Mouse (Mus musculus) T-cell, adult 2 months (primary cell): ENCODE data around the gene Spats1.
"Not testable (repeated sequence)": the region's sequence is repeated elsewhere in the genome, so short reads cannot be mapped to it uniquely, and the experiment has no call there.

ENCODE experiments used
- DNase-seq: peaks from one replicate; pipeline ENCODE4 v3.0.0; 2022; ENCODE audit warnings: low spot score

Gene Spats1

DNA sequence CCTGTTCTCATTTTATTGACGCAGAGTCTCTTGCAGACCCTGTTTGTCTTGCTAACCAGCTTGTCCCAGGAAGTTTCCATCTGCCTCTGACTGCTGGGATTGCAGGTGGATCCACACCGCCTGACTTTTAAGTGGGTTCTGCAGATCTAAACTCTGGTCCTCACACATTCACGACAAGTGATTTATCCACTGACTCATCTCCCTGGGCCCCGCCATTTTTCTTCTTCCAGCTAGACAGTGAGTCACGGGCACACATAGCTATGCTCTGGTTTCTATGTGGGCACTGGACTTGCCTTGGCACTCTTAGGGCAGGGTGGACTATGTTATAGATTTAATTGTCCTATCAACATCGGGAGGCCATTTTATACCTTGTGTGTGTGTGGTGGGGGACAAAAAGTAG, 14.5 kb upstream of the Spats1 start:
- DNase-seq, result no peak

DNA sequence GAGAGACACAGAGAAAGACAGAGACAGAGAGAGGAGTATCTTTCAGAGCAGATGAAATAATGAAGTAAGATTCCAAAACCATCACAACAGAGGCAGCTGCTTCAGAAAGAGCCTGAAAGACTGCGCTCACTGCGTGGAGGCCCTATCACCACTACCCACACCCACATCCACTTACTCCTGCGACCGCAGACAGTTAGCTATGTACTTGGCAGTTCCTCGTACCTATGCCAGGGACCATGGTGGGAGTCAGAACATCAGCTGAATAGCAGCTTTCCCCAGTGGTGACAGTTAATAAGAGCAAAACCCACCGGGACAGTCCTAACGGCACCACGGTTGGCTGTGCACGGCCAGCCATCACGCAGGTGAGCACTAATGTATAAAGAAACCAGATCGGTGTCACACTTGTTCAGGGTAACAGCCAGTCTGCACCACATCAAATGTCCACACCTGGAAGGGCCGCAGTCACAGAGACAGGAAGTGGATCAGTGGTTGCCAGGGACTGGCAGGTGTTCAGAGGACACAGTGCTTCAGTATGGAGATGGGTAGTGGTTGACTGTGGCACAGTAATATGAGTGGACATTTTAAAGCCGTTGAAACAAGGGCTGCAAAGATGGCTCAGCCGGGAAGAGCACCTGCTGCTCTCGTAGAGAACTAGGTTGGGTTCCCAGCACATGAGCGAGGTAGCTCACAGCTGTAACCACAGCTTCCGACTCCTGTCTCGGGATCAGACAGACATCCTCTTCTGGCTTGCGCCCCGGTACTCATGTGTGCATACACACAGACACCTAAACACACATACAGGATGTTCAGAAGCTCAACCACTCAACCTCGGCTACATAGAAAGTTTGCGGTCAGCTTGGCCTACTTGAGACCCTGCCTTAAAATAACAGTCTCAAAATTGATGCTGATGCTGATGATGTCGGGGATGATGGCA, 13.4 kb upstream of the Spats1 start:
- peak; percentile 73 for DNase-seq

DNA sequence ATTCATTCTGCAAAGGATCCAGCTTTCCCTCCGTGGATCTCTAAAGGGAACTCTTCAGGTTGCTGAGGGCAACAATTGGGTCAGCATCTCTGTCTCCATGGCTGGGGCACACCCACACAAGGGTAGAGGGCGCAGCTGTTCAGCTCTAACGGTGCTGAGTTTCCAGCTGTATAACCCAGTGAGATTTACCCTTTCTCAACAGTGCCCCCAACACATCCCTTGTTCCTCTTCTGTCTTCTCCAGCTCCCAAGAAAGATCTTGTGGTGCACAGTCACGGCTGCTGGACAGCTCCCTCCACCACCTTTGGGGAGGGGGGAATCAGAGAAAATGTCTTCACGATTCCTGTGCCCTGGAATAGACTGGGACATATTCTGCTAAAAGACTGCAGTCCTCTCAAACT, 12.0 kb upstream of the Spats1 start:
- no peak for DNase-seq

DNA sequence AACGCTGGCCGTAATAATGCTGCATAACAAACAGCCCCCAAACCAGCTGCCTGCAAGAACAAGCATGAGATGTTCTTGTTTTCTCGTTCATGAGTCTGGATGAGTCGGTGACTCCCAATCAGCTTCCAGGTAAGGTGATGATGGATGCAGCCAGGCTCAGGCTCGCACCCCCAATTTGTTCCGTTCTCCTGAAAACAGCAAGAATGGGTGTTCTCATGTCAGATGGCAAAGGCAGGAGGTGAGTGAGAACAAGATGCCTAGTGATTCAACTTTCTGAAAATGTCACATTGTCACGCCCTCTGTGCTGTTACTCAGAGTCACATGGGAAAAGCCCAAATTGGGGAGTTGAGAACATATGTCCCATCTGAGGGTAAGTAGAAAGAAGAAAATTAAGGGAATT, 10.4 kb upstream of the Spats1 start:
- no peak for DNase-seq

DNA sequence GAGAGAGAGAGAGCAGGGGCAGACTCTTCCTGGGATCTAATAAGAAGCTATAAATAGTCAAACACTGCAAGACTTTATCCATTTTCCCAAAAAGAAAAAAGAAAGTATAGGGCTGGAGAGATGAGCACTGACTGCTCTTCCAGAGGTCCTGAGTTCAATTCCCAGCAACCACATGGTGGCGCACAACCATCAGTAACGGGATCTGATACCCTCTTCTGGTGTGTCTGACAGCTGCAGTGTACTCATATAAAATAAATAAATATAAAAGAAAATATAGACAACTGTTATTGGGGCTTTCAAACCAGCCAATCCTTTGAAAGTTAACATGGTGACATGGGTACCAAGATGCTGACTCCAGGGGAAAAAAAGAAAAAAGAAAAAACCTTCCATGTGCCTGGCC, 5.2 kb upstream of the Spats1 start:
- DNase-seq, result no peak

DNA sequence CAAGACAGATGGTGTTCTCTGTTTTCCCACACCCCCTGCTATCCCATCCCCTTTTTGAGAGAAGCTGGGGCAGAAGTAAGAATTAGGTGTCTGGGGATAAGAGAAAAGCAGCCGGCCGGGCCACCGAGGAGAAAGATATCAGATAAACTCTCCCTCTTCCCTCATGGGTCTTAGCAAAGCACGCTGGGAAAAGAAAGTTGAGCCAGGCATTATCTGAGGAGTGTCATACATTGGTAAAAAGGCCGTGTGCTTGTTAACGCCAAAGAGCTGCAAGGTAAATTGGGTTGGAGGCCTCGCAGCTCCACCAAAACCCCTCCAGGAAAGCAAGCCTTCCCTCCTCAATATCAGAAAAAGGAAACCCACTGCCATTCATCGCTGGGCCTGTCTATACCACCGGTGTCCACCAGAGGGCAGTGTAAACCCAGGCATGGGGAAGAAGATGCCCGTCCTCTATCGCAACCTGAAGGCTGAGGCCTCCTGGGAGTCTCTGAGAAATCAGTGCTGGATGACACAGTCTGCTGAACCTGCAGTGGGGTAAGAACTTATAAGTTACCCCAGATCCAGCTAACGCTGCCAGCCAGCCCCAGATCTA, 3.1 kb upstream of the Spats1 start:
- peak; percentile 81 for DNase-seq

DNA sequence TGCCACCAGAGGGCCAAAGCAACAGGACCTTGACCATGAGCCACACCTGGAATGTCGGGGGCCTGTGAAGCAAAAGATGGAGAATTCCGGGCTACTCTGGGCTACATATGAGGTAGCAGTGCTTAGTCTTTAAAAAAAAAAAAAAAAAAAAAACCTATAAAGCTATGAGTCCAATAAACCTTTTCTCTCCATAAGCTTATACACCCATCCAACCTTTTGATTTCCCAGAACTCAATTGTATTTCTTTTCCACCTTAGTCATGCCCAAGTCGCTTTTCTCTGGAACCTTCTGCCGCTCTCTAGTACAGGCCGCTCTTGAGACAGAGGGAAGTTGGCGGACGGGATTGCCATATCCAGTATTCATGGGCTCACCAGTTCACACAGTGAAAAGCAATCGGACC, 1.1 kb downstream of the Spats1 start:
- no peak for DNase-seq

DNA sequence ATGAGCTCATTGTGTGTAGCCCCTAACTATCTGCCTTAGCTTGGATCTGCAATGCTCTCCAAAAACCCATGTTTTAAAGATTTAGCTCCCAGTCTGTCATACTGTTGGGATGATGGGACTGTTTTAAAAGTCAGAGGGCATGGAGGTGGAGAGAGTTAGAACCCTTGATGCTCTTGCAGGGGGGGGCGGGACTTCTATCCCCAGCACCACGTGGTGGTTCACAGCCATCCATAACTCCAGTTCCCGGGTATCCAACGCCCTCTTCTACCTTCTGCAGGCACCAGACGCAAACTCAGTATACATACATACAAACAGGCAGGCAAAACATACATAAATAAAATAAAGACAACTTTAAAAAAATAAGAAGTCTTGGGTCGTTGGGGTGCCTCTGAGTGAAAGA, 1.5 kb downstream of the Spats1 start:
- DNase-seq, result no peak

DNA sequence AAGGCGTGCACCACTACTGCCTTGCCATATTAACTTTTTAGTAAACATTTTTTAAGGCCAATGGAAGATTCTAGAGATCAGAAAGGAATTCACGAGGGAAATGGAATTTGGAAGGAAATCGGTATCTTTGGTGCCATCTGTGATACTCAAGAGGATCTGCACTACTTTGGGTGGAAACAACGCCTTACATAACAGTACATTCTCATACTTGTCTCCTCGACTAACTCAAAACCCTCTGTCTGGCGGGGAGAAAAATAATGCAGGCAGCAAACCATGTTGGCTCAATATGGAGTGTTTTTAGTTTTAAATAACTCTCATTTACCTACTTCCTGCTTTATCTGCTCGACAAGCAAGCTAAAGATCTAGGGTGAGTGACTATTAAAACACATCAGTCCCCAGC, 4.5 kb downstream of the Spats1 start:
- DNase-seq, result no peak

DNA sequence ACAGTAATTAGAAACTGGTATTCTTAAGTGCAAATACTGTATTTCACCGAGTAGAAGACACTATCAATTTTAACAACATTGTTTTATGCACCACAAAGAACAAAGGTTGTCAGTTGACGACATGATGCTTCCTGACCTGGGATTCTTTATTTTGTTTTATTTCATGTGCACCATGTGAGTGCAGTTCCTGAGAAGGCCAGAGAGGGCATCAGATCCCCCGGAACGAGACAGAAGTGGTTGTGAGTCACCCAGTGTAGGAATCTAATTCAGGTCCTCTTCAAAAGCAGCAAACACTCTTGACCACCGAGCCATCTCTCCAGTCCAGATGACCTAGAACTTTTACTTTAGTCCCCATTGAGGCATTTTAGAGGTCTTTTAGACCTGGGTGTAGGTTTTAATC, 6.9 kb downstream of the Spats1 start:
- no peak for DNase-seq

DNA sequence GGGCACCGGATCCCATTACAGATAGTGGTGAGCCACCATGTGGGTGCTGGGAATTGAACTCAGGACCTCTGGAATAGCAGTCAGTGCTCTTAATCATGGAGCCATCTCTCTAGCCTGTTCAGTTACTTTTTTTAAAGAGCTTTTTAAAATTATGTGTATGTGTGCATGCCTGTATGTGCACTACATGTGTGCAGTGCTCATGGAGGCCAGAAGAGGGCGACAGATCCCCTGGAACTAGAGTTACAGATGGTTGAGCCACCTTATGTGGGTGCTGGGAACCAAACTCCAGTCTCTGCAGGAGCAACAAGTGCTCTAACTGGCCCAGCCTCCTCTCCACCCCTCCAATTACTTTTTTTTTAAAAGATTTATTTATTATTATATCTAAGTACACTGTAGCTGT, 8.5 kb downstream of the Spats1 start:
- no peak for DNase-seq

DNA sequence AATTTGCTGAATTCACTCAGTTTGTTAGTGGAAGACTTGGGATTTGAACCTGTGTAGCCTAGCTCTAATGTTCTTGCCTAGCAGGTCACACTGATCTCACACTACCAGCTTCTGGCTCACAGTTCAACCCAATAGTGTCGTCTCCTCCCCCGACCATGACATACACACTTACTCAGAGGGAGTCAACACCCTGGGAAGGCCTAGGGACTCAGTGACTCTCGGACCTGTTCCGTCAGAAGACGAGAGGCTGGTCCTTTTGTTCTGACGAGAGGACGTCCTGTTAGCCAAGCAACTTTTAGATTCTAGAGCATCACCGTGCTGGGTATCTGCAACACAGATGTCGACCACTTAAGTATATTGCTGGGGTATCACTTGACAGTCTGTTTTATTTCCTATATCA, 11.0 kb downstream of the Spats1 start:
- no peak for DNase-seq

DNA sequence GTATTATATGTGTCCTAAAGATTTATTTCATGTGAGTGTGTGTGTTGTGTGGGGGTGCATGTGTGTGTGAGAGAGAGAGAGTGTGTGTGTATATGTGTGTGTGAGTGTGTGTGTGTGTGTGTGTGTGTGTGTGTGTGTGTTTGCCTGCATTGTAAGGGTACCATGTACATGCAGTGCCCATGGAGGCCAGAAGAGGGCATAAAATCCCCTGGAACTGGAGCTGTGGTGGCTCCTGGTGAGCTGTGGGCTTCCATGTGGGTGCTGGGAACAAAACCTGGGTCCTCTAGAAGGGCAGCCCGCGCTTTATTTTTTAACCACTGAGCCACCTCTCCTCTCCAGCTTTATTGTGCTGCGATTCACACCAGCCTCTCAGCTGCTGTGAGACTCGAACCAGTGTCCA, 12.7 kb downstream of the Spats1 start:
- DNase-seq, result no peak

DNA sequence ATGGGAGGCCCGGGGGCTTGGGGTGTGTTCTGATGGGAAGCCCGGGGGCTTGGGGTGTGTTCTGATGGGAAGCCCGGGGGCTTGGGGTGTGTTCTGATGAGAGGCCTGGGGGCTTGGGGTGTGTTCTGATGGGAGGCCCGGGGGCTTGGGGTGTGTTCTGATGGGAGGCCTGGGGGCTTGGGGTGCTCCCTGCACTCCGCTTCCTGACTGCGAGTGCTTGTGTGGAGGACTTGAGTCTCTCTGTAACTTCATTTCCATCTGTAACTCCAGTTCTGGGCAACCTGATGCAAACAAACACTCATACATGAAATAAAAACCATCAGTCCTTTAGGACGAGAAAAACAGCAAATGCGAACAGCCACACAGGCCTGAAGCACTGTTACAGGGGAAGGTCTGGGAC, 16.2 kb downstream of the Spats1 start:
- DNase-seq, result no peak

DNA sequence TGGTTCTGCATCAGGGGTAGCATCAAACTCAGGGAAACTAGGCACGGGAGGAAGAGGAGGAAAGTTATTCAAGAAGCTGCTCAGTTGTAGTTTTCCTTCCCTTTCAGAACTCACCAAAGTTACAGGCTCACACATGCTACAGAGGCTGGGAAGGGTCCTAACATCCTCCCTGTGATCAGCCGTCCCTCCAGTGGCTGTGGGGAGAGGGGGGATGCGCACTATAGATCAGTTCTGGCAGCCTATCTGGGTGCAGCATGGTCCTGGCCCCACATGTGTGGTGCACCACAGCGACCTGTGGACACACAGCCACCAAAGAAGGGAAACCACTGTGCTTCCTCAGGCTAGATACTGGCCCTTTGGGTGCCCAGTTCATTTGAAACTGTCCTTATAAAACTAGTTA, 16.7 kb downstream of the Spats1 start:
- no peak for DNase-seq

DNA sequence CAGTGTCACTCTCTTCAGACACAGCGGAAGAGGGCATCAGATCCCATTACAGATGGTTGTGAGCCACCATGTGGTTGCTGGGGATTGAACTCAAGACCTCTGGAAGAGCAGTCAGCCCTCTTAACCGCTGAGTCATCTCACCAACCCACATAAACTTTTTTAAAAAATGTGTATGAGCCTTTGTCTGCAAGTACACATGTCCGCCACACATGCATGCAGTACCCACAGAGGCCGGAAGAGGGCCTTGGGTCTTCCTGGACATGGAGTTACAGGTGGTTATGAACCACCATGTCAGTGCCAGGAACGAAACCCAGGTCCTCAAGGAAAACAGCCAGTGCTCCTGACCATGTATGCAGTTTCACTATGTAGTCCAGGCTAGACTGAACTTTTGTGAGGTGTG, 17.7 kb downstream of the Spats1 start:
- no peak for DNase-seq

DNA sequence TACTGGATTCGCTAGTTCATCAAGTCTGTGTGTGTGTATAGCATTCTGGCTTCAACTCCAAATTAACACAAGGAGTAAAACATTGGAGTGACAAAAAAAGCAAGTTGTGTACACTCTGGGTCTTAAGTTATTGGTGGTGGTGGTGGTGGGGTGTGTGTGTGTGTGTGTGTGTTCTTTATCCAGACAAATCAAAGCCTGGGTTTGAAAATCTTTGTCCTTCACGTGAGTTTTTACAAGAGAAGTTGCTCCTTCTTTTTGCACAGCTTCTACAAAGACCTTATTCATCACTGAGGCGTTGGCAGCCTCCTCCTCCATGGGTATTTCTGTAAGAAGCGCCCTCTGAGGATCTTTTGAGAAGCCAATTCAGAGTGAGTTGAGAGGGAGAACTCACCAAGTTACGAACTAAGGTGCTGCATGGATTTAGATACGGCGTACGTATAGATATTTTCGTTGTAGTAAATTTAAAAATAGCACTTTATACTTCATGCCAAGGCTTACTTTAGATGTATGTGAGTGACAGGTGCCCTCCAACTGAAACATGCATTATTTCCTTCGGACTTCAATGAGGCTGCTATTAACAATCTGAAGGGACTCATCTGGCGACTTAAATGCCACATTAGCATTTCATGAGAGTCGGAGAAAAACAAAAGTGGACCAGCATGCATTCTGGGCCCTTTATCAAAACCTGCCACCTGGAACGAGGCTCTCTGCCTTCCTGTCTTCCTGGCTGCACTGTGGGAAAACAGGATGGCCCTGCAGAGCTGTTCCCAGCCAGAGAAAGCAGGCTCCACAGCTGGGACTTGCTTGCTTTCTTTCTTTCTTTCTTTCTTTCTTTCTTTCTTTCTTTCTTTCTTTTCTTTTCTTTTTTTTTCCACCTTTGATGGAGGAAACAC, 18.7 kb downstream of the Spats1 start:
- DNase-seq, result no peak

DNA sequence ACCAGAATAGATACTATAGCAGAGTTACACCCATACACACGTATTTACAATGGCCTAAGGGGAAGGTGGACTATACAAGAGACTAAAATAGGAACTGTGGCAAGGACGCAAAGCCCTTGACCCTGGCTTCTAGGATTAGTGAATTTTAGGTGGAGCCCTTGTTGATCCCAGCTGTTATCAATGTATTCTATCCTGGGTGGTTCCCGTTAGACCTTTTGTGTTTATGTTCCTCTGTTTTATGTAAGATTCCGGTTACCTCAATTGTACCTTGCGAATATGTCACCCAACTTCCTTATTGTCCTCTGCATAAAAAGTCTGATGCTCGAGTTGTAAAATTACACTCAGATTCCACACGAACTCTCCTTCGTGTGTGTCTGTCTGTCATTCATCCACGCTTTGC, 19.4 kb downstream of the Spats1 start:
- not testable (repeated sequence) for DNase-seq

DNA sequence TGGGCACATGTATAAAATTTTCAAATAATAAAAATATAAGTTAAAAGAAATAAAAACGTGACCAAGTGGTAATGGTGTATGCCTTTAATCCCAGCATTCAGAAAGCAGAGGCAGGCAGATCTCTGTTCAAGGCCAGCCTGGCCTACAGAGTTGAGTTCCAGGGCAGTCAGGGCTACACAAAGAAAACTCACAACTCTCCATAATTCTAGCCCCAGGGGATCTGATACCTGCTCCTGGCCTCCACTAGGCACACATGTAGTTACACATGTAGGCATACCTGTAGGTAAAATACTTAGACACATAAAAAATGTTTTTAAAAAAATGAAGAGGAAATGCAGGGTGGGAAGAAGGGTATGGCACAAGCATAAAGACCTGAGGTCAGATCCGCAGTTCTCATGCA, 20.4 kb downstream of the Spats1 start:
- DNase-seq, result no peak

DNA sequence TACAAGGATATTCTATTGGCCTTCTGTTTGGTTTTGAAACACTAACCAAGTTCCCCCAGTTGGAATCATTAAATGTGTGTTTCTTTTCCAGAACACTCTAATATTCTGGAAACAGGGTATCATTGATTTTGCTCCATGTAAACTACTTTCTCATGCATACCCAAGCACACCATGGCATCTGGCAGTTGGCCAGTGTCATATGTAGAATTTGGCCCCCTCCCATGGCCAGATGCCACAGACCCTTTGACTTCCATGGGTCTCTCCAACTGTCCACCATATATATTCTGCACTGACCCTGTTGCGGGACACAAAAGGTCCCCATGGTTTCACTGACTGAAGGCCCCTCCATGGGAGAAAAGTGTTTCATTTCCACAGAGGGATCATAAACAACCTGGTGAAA, 22.9 kb downstream of the Spats1 start:
- DNase-seq, result no peak

DNA sequence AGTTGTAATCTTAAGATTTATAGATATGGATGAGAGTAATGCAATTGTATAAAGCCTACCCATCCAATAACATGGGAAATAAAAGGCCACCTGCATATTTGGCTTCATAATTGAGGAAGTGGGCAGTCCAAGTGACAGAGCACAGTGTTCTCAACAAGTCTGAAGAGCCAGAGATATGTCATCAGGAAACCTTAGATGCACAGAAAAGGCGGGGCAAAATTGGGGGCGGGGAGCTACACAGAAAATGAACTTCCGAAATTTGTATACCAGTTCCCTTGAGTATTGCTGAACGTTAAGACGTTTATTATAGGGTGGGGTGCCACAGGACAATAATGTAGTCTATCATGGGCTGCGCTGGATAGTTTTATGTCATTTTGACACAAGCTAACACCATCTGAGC, 25.1 kb downstream of the Spats1 start:
- no peak for DNase-seq

DNA sequence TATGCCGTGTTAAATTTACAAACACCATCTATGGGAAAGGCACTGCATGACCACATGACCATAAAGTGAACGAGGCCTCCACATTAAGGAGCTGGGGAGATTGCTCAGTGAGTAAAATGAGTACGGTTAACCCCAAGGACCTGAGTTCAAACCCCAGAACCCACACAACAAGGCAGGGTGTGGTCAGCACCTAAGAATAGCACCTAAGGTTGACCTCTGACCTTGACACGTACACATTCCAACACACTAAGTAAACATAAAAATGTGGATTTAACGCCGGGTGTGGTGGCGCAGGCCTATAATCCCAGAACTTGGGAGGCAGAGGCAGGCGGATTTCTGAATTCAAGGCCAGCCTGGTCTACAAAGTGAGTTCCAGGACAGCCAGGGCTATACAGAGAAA, 25.6 kb downstream of the Spats1 start:
- DNase-seq, result no peak

DNA sequence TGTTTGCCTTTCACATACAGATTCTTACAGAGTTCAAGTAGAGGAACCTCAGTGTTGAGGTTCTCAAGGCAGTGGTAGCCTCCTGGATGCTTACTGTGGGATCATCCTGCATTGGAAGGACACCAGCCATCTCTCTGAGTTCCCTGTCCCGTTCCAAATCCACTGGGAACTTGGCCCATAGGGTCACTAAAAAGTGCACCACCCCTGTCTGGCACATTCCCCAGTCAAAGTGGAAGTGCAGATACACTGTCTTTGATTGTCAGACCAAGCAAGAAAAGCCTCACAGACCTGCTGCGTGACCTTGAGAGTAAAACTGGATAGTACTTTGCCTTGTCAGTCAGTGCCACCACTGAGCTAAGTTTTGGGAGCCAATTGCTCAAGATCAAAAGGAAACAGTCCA, 28.2 kb downstream of the Spats1 start:
- DNase-seq, result no peak
